Mouse (Mus musculus) spleen, adult 2 months (tissue): ENCODE results near the gene Upk2.

Experiments
- CTCF ChIP-seq: fragments of 200-500 bp; IDR thresholded peaks from 2 replicates; pipeline ENCODE4 v1.5.1; 2011; ENCODE audit warnings: mild to moderate bottlenecking, inconsistent platforms; ENCODE audit not compliant: insufficient read depth, insufficient read length, insufficient replicate concordance; ENCODE audit errors: extremely low read depth
- POLR2A ChIP-seq: fragments of 200-500 bp; IDR thresholded peaks from 2 replicates; pipeline ENCODE4 v1.6.1; 2011; ENCODE audit warnings: low read depth, low read length, inconsistent platforms

GRCm38 (mm10) chr9:44468224-44468623, 13.4 kb upstream of the Upk2 start:
- TF ChIP-seq CTCF (no peak), POLR2A (no peak)
